Mouse (Mus musculus): ENCODE measurements around the gene Myom3.
A peak's percentile ranks its signal among the peaks of the same experiment; 100 is the strongest.
"Not testable (repeated sequence)": the region's sequence is repeated elsewhere in the genome, so short reads cannot be mapped to it uniquely, and the experiment has no call there.

The Myom3 gene

DNA sequence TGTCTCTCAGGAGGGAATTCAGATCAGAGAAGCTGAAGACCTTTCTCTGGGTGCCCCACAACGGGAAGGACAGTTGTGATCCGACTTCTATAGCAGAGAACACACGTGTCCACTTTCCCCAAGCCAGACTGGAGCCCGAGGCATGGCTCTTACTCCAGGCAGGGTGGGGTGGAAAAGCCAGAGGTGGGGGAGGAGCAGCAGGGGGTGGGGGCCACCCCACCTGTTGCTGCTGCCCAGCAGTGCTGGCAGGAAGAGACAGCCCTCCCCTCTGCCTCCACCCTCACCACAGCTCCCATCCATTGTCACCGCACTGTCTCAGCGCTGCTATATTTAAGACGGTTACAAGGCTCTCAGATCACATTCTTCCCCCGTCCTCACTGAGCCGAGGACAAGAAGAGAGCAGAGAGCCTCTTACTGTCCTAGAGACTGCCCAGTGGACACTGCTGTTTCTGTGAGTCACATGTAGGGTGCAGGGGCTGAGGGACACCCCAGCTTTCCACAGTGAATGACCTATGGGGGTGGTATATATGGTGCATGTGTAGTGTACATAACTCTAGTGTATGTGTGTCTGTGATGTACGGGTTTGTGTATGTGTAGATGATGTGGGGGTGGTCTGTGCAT lies at the start of gene Myom3:
TSS of gene Myom3 (plus strand) at position 360 of the 621 bp plus-strand sequence.
- no peak for DNase-seq (ENCODE audit: low read depth, low spot score)

GRCm38 (mm10) chr4:135710392-135710791 lies 49.1 kb upstream of the Myom3 start:
- no peak for DNase-seq (ENCODE audit: low read depth, low spot score)

GRCm38 (mm10) chr4:135714776-135715175 lies 44.7 kb upstream of the Myom3 start:
- DNase-seq (ENCODE audit: low read depth, low spot score) = no peak

- not testable (repeated sequence) for DNase-seq (ENCODE audit: low read depth, low spot score)
Observed at GRCm38 (mm10) chr4:135716438-135716837, 43.1 kb upstream of the Myom3 start.

DNA sequence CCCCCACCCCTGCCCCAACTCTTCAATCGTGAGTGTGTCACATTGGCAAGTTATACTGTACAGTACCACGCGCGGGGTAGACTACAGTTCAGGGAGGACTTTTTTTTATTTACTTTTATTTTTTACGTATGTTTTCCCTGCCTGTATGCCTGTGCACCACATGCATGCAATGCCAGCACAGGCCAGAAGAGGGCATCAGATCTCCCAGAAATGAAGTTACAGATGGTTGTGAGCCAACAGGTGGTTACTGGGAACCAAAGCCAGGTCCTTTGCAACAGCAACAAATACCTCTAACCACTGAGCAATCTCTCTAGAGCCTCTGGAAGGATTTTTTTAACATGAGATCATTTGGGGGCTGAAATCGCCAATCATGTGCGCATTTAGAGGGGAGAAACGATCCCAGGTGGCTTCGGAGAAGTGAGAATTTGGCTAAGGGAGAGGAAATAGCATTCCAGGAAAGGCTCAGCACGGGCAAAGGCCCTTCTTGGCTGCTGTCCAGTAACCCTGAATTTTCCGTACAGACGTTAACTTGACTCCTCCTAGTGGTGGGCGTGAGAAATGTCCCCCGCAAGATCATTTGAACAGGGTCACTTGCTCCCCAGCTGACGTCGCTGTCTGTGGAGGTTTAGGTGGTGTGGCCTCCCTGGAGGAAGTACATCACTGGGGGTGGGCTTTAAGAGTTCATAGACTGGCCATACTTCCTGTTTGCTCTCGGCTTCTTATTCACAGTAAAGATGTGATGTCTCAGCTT lies 36.8 kb upstream of the Myom3 start:
- no peak for DNase-seq (ENCODE audit: low read depth, low spot score)

- DNase-seq (ENCODE audit: low read depth, low spot score) = no peak
Observed at GRCm38 (mm10) chr4:135726416-135726815, 33.1 kb upstream of the Myom3 start.

- DNase-seq (ENCODE audit: low read depth, low spot score) = no peak
Observed at GRCm38 (mm10) chr4:135727817-135728216, 31.7 kb upstream of the Myom3 start, which contains the start of gene Il22ra1. Gene Il22ra1, plus strand, starts transcription at chr4:135728172.

GRCm38 (mm10) chr4:135730204-135730603 lies 29.3 kb upstream of the Myom3 start:
- no peak for DNase-seq (ENCODE audit: low read depth, low spot score)

DNA sequence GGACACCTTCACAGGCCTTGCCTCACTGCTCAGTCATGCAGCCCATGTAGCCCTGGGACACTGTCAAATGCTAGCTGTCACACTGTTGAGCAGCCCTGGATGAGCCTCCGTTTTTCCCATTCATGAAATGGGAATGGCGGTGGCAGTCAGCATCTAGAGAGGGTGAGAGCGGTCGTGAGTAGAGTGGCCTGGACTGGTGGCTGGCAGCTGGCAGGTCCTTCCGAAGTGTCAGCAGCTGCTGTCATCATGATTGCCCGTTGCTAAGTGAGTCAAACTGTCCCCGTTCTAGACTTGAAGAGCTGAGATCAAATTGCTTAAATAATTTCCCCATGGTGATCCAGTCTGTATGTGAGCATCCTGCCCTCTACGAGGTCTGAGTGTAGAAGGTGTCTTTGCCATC lies 28.6 kb upstream of the Myom3 start:
- no peak for DNase-seq (ENCODE audit: low read depth, low spot score)

GRCm38 (mm10) chr4:135733901-135734300 lies 25.6 kb upstream of the Myom3 start:
- no peak for DNase-seq (ENCODE audit: low read depth, low spot score)

DNA sequence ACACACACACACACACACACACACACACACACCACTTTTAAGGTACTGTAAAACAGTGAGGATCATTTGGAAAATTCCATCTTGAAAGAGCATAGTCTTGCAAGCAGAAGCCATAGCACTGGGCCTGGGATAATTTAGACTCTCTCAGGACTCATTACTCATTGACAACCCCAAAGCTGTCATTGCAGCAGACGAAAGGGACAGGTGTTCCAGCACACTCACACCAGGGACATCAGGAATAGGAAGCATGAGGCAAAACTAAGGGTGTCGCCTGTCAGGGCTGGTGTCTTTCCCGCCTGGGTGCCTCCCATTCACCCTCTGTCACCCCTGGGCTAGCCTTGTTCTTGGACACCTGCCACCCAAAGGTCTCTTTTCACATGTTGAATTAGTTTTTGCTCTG lies 22.6 kb upstream of the Myom3 start:
- no peak for DNase-seq (ENCODE audit: low read depth, low spot score)

DNA sequence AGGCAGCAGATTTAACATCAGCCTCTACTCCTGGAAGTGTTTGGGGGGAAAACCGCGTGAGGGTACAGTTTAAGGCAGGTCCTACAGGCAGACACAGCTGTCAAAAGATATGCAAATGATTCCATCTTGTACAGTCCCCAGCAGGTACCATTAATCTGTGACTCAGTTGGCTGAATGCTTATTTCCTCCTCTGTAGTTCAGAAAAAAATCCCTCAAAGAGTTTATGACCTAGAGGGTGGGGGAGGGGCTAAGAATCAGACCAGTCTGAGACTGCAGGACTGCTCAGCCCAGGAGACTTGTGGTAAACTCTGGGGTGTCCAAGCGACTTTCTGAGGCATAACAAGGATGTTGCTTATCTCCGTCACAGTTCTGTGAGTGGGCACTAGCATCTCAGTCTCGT lies 21.3 kb upstream of the Myom3 start:
- DNase-seq (ENCODE audit: low read depth, low spot score) = no peak

DNA sequence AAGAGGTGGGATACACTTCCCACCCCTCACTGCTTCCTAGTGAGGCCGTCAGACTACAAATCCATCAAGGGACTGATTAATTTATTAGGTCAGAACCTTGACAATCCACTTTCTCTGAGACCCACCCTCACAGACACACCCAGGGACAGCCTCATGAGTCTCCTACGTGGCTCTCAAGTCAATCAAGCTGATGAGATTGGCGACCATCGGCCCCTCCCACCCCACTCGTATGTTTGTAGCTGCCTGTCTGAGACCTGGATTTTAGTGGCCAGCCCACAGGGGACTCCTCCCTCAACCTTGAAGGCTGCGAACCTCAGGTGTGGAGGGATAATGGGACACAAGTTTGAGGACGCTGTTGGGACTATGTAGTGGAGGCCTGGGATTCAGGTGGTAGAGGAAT lies 20.4 kb upstream of the Myom3 start:
- DNase-seq (ENCODE audit: low read depth, low spot score) = no peak

- DNase-seq (ENCODE audit: low read depth, low spot score) = no peak
Observed at GRCm38 (mm10) chr4:135739672-135740071, 19.8 kb upstream of the Myom3 start.

DNA sequence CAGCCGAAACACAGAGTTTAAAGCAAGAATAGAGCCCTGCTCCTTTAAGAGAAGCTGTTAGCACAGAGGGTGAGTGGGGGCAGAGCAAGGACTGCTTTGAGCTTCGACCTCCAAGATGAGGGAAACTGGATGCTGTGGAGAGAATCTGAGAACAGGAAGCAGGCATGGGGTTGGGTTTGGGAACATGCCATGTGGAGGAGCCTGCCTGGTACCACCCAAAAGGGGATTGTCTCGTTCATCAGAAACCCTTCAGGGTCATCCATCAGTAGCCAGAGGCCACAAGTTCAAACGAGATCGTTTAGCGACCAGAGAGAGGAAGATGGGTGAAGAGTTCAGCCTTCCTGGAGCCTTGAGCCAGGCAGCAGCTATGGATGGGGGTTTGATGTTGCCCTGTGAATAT lies 16.0 kb upstream of the Myom3 start:
- DNase-seq (ENCODE audit: low read depth, low spot score) = no peak

- DNase-seq (ENCODE audit: low read depth, low spot score) = no peak
Observed at GRCm38 (mm10) chr4:135744726-135745448, 14.6 kb upstream of the Myom3 start.

- no peak for DNase-seq (ENCODE audit: low read depth, low spot score)
Observed at GRCm38 (mm10) chr4:135745613-135746012, 13.9 kb upstream of the Myom3 start.

GRCm38 (mm10) chr4:135750896-135751295 lies 8.6 kb upstream of the Myom3 start:
- DNase-seq (ENCODE audit: low read depth, low spot score) = no peak

- no peak for DNase-seq (ENCODE audit: low read depth, low spot score)
Observed at GRCm38 (mm10) chr4:135752106-135752778, 7.3 kb upstream of the Myom3 start.

DNA sequence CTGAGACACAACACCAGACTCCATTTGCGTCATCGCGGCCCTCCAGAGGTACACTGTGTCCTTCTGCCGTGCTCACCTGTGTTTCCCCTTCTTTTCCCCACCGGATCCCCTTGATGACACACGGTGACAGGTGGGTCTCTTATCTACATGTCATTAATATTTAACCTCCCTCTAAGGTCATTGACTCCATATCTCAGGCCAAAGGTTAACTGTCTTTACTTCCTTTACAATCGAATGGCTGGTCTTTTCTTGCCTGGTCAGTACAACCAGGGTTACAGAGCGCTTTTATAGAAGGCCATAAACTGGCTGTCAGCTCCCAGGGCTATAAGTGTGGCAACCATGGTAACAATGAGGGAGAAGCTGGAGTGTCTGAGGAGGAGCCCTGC lies 6.7 kb upstream of the Myom3 start:
- DNase-seq (ENCODE audit: low read depth, low spot score) = no peak

DNA sequence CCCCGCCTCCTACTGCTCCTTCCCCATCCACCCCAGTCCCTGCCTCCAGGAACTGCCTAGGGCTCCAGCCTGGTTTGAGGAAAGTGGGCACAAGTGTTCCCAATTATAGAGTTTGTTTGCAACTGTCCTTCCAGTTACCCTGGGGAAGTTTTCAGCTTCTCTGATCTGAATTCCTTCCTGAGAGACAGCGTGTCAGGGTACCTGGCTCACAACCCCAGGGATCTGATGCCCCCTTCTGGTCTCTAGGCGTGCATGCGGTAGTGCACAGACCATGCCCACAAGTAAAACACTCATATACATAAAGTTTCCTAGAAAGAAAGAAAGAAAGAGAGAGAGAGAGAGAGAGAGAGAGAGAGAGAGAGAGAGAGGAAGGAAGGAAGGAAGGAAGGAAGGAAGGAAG lies 1.2 kb upstream of the Myom3 start:
- peak; percentile 28 for DNase-seq (ENCODE audit: low read depth, low spot score)

GRCm38 (mm10) chr4:135758825-135759224 lies 690 bp upstream of the Myom3 start:
- no peak for DNase-seq (ENCODE audit: low read depth, low spot score)

Measured in WW6 (cell line).